Mouse (Mus musculus) small intestine, adult 2 months (tissue): ENCODE results near the gene 4933417A18Rik. TPM values are rescaled to one million over a fixed set of nuclear protein-coding genes. Genes with fewer than 3 reads are reported as not detected.
"Not testable (repeated sequence)": the region's sequence is repeated elsewhere in the genome, so short reads cannot be mapped to it uniquely, and the experiment has no call there.

ENCODE experiments used
- H3K27ac ChIP-seq: fragments of 200-500 bp; 2 replicates; pipeline ENCODE4 v1.5.1; 2012; ENCODE audit warnings: low read depth, low read length, control low read depth, inconsistent platforms; ENCODE audit not compliant: insufficient read depth
- H3K27me3 ChIP-seq: fragments of 200-500 bp; 2 replicates; pipeline ENCODE4 v1.6.1; 2012; ENCODE audit warnings: mild to moderate bottlenecking, moderate library complexity, low read length, inconsistent platforms; ENCODE audit not compliant: control insufficient read depth, insufficient read depth
- H3K36me3 ChIP-seq: fragments of 200-500 bp; 2 replicates; pipeline ENCODE4 v1.6.1; 2012; ENCODE audit warnings: mild to moderate bottlenecking, low read length, control low read depth, inconsistent platforms; ENCODE audit not compliant: control insufficient read depth, insufficient read depth
- H3K4me1 ChIP-seq: fragments of 200-500 bp; 2 replicates; pipeline ENCODE4 v1.6.1; 2012; ENCODE audit warnings: low read length, inconsistent platforms, mixed read lengths; ENCODE audit not compliant: control insufficient read depth, insufficient read depth, insufficient read length
- H3K4me3 ChIP-seq: fragments of 200-500 bp; 2 replicates; pipeline ENCODE4 v1.5.1; 2012; ENCODE audit warnings: low read depth, mild to moderate bottlenecking, control low read depth, inconsistent platforms, low read length, moderate library complexity
- CTCF ChIP-seq: fragments of 200-500 bp; IDR thresholded peaks from 2 replicates; pipeline ENCODE4 v1.5.1; 2012; ENCODE audit warnings: low read depth, mild to moderate bottlenecking, control low read depth, inconsistent platforms, low read length, moderate library complexity, mixed read lengths; ENCODE audit not compliant: insufficient replicate concordance, insufficient read length; ENCODE audit errors: extremely low read depth
- POLR2A ChIP-seq: fragments of 200-500 bp; IDR thresholded peaks from 2 replicates; pipeline ENCODE4 v1.6.1; 2012; ENCODE audit warnings: low read depth, mild to moderate bottlenecking, control low read depth, inconsistent platforms, low read length, moderate library complexity
- WGBS: fragments of 180-500 bp; shearing (Covaris S2); methylation state at CpG from one replicate; pipeline ENCODE4 v1.1.7; 2018; 5-methylcytosine and 5-hydroxymethylcytosine counted together
- polyA plus RNA-seq: library from polyadenylated mRNA; depleted of rRNA; stranded (reverse); fragments of >200 nt; gene quantifications from 2 replicates; pipeline ENCODE4 v1.2.3, GENCODE M21; 2012

Gene 4933417A18Rik
- polyA plus RNA-seq, 1 experiment, result not detected

GRCm38 (mm10) chr13:34916520-34917167, 7.6 kb upstream of the 4933417A18Rik start:
- H3K27me3 ChIP-seq, result no peaks in the 10 kb centered on the region
- 31% methylated on average over 37 of the region's 37 CpGs for WGBS

DNA sequence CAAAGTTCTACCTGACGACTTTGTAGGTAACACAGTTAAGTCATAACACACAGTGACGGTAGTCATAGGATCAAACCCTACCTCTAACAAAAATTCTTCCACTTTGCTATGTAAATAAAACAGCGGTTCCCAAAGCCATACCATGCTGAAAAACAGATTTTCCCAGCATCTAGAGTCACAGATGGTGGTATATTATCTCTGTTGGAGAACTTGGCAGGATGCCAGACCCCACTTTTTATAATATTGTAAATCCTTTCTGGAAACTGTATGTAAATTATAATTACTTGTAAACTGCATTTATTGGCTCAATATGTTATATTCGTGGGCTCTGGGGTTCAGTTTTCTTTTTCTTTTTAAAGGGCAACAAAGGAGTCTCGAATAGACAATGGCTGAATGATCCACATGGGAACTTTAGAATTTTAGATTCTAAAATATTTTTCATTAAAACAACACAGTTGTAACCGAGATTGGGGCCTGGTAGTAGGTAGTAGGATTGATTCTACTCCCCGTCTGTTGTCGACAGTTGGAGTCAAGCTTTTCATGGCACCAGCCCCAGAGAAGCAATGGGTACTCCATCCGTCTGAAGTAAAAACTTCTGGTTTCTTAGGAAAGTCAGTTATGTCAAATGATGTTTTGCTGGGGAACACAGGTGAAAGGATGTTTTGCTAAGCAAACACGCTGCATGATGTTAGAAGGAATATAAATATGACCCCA, 10.9 kb downstream of the 4933417A18Rik start:
- WGBS, result 63% methylated on average over 10 of the region's 10 CpGs
- TF ChIP-seq POLR2A (no peak), CTCF (no peak)
- Histone ChIP-seq H3K27ac (no peak overlapping the region), H3K4me1 (no peaks in the 10 kb centered on the region), H3K4me3 (no peak overlapping the region), H3K27me3 (no peaks in the 10 kb centered on the region), H3K36me3 (no peaks in the 10 kb centered on the region)

More at GRCm38 (mm10) chr13:34916520-34917167, 7.6 kb upstream of the 4933417A18Rik start:
- Histone ChIP-seq H3K4me3 (peak overlapping the region; percentile 56), H3K36me3 (no peaks in the 10 kb centered on the region), H3K27ac (no peak overlapping the region), H3K4me1 (peaks cover 8% of the 10 kb centered on the region)
- TF ChIP-seq POLR2A, result no peak
- TF ChIP-seq CTCF, result no peak

- TF ChIP-seq POLR2A (no peak), CTCF (no peak)
- Histone ChIP-seq H3K27me3 (no peaks in the 10 kb centered on the region), H3K36me3 (0 out of 2 replicates have a peak, but pooled peaks cover 1% of the 10 kb centered on the region), H3K4me3 (no peak overlapping the region), H3K27ac (no peak overlapping the region), H3K4me1 (no peaks in the 10 kb centered on the region)
Observed at GRCm38 (mm10) chr13:34942370-34942769, 18.2 kb downstream of the 4933417A18Rik start.

DNA sequence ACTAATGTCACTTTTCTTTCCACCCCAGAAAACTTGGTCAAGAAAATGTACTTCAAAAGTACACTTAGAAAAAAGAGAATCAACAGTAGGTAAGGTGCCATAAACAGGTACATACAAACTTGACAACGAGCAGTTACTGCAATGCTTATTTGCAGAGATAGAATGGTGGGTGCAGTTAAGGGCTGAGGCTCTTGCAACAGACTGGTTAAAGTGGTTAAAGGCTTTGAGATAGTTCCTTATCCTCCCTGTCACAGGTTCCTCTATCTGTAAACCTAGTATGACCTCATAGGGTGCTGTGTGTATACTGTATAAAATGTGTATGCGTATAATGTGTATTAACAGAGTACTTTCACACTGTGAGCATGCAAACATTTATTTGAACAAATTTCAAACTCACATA, 27.2 kb downstream of the 4933417A18Rik start:
- H3K4me3 ChIP-seq, H3K27me3 ChIP-seq, H3K36me3 ChIP-seq, H3K27ac ChIP-seq, H3K4me1 ChIP-seq: not testable (repeated sequence)
- WGBS, result 78% methylated on average over 2 of the region's 2 CpGs

GRCm38 (mm10) chr13:34956901-34957300, 32.7 kb downstream of the 4933417A18Rik start:
- Histone ChIP-seq H3K27me3 (no peaks in the 10 kb centered on the region), H3K4me3 (no peak overlapping the region), H3K27ac (no peak overlapping the region), H3K4me1 (no peaks in the 10 kb centered on the region; the same call in 1 of the 2 replicates), H3K36me3 (no peaks in the 10 kb centered on the region)
- WGBS, result 70% methylated on average over 4 of the region's 4 CpGs
- TF ChIP-seq POLR2A, result no peak
- TF ChIP-seq CTCF, result no peak

DNA sequence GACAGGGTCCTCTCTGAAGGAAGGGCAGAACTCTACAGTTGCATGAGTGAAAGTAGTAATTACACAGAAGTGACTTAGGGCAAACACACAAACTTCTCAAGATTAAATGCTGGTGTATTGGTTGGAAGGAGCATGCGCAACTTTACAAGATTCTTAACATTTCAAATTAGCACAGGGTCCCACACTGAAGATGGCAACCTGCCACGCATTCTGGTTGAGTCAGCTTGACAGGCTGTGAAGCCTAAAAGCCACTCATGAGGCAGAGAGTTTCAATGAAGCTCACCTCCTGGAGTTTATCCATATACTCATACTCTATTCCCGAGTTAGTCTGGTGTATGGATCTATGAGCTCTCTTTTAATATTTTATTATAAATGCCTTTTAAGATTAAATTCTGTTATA, 33.9 kb downstream of the 4933417A18Rik start:
- WGBS, result 88% methylated on average over 3 of the region's 3 CpGs
- not testable (repeated sequence) for H3K27me3 ChIP-seq, H3K27ac ChIP-seq, H3K4me1 ChIP-seq, H3K4me3 ChIP-seq, H3K36me3 ChIP-seq

GRCm38 (mm10) chr13:34960996-34961770, 37.0 kb downstream of the 4933417A18Rik start:
- Histone ChIP-seq H3K4me1 (peaks cover 4% of the 10 kb centered on the region), H3K36me3 (no peaks in the 10 kb centered on the region), H3K27me3 (no peaks in the 10 kb centered on the region), H3K27ac (0 out of 2 replicates have a peak overlapping the region, but pooled peaks have one; percentile 2), H3K4me3 (no peak overlapping the region)
- no peak for TF ChIP-seq POLR2A
- TF ChIP-seq CTCF, result no peak
- 85% methylated on average over 4 of the region's 4 CpGs for WGBS
